Mouse (Mus musculus) heart, adult 2 months (tissue): ENCODE measurements around the gene Kcnh1. TPM values are rescaled to one million over a fixed set of nuclear protein-coding genes. Genes with fewer than 3 reads are reported as not detected.

ENCODE experiments used
- DNase-seq, 2 experiments: peaks; one replicate each; pipeline ENCODE4 v3.0.0; 2021
- H3K27ac ChIP-seq: fragments of 200-600 bp; 2 replicates; pipeline ENCODE4 v1.8.1; 2022
- H3K27me3 ChIP-seq: fragments of 200-500 bp; 2 replicates; pipeline ENCODE4 v1.6.1; 2012; ENCODE audit warnings: mild to moderate bottlenecking, low read length, inconsistent platforms, mixed read lengths; ENCODE audit not compliant: control insufficient read depth, insufficient read depth
- H3K36me3 ChIP-seq: fragments of 200-500 bp; 2 replicates; pipeline ENCODE4 v1.6.1; 2012; ENCODE audit warnings: low read length, inconsistent platforms; ENCODE audit not compliant: control insufficient read depth, insufficient read depth
- H3K4me1 ChIP-seq: fragments of 200-500 bp; 2 replicates; pipeline ENCODE4 v1.6.1; 2011; ENCODE audit warnings: low read length; ENCODE audit not compliant: control insufficient read depth, insufficient read depth
- H3K4me3 ChIP-seq: fragments of 200-600 bp; 2 replicates; pipeline ENCODE4 v1.8.1; 2022
- H3K79me2 ChIP-seq: fragments of 200-500 bp; replicated peaks from 2 replicates; pipeline ENCODE4 v1.6.1; 2012; ENCODE audit warnings: mild to moderate bottlenecking, inconsistent platforms, low read length, moderate library complexity, mixed read lengths; ENCODE audit not compliant: control insufficient read depth, insufficient read depth
- H3K9ac ChIP-seq: fragments of 200-500 bp; 2 replicates; pipeline ENCODE4 v1.6.1; 2012; ENCODE audit warnings: low read depth, mild to moderate bottlenecking, control low read depth, inconsistent platforms, low read length, mixed read lengths
- CTCF ChIP-seq: fragments of 200-600 bp; IDR thresholded peaks from 2 replicates; pipeline ENCODE4 v1.8.1; 2022; ENCODE audit warnings: antibody characterized with exemption, mild to moderate bottlenecking, moderate library complexity
- EP300 ChIP-seq: fragments of 200-500 bp; IDR thresholded peaks from 2 replicates; pipeline ENCODE4 v1.6.1; 2011; ENCODE audit warnings: low read depth, low read length, control low read depth; ENCODE audit not compliant: insufficient read depth
- POLR2A ChIP-seq: fragments of 200-500 bp; IDR thresholded peaks from 2 replicates; pipeline ENCODE4 v1.6.1; 2011; ENCODE audit warnings: mild to moderate bottlenecking, low read depth, low read length, control low read depth; ENCODE audit not compliant: insufficient read depth
- WGBS: fragments of 180-500 bp; shearing (Covaris S2); methylation state at CpG from one replicate; pipeline ENCODE4 v1.1.7; 2018; 5-methylcytosine and 5-hydroxymethylcytosine counted together
- intact Hi-C: fragments of 180-260 bp; cut with DNase I; formaldehyde crosslinking; loops from one replicate; pipeline ENCODE4 v1.15.1; 2025
- polyA plus RNA-seq: library from polyadenylated mRNA; depleted of rRNA; stranded (reverse); fragments of >200 nt; gene quantifications from 2 replicates; pipeline ENCODE4 v1.2.3, GENCODE M21; 2012
- total RNA-seq, 2 experiments: library from RNA; stranded (reverse); gene quantifications; 2 replicates each; pipeline ENCODE4 v1.2.3; 2021

Kcnh1 gene
- total and polyA plus RNA-seq, 3 experiments = 0.05 to 0.09 (median 0.06) TPM

DNA sequence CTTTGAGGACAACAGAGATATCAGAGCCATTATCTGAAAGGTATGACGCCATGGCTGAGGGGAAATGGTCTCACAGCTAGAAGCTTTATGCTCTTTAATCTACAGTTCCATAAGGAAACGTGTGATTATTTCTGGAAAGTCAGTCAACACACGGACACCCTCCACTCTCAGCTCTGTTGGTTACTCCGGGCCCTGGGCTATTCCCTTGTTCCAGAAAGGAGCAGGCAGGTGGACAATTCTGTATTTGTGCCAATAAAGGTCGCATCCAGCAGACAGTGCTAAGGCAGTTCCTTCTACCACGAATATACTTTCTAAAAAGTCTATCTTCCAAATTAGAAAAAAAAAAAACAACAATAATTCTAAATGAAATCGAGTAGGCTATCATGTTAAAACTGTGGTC, 200.5 kb downstream of the Kcnh1 start:
- no peak overlapping the region for H3K9ac ChIP-seq
- H3K4me3 ChIP-seq = no peak overlapping the region
- no peaks in the 10 kb centered on the region for H3K36me3 ChIP-seq
- no peak overlapping the region for H3K27ac ChIP-seq
- no peaks in the 10 kb centered on the region for H3K27me3 ChIP-seq
- intact Hi-C loops = no loop called here
- DNase-seq = no peak
- TF ChIP-seq EP300 (no peak), CTCF (no peak), POLR2A (no peak)
- no peaks in the 10 kb centered on the region for H3K79me2 ChIP-seq
- 49% methylated on average over 7 of the region's 7 CpGs for WGBS
- H3K4me1 ChIP-seq = no peaks in the 10 kb centered on the region

DNA sequence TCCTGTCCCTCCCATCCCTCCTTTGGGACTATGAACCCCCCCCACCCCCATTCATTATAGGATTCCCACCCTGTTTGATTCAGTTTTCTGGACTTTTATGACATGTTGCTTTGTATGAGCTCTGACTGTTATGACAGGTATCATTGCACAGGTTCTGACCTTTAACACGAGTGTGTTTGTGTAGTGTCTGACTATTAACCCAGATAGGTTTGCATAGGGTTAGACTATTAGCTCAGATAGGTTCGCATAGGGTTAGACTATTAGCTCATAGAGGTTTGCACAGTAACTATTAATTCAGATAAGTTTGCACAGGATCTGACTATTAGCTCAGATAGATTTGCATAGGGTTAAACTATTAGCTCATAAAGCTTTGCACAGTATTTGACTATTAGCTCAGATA, 201.7 kb downstream of the Kcnh1 start:
- no peaks in the 10 kb centered on the region for H3K79me2 ChIP-seq

DNA sequence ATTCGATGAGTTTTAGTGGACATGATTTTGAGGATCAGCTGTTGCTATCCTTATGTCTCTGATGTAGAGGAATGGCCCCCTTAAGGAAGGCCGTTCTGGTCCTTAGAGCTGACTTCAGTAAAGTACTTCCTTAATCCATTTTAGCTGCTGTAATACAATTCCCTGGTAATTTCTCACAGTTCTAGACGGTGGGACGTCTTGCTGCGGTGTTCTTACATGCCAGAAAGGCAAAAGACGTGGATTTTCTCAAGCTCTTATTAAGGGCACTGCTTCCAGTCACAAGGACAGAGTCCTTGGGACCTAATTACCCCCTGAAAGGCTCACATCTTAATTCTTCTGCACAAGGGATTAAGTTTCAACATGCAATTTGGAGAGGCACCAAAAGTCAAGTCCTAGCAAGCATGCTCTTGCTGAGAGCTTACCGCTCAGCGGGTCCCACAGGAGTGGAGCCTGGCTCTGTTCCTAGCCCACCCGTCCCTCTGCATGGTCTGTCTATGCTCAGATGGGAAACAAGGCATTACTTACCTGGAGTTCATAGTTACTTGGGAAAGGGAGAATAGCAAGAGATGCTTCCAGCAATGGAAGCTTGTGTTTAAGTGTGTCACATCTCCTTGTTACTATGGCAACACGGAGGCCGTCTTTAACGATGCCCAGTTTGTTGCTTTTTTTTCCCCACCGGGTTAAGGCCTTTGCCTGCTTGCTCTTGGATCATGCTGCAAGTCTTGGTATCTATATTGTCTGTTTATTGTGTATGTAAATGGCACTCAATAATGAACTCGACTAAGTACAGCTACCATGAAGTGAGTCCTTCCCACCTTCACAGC, 209.3 kb downstream of the Kcnh1 start:
- 79% methylated on average over 14 of the region's 14 CpGs for WGBS
- H3K9ac ChIP-seq = no peak overlapping the region
- no peaks in the 10 kb centered on the region for H3K36me3 ChIP-seq

More for the DNA sequence above, 201.7 kb downstream of the Kcnh1 start:
- 83% methylated on average over 2 of the region's 2 CpGs for WGBS
- no peaks in the 10 kb centered on the region for H3K27me3 ChIP-seq
- no peaks in the 10 kb centered on the region for H3K36me3 ChIP-seq
- TF ChIP-seq POLR2A (no peak), CTCF (no peak), EP300 (no peak)
- no peak for DNase-seq
- H3K4me1 ChIP-seq = no peaks in the 10 kb centered on the region
- no peak overlapping the region for H3K27ac ChIP-seq
- intact Hi-C loops = no loop called here
- no peak overlapping the region for H3K4me3 ChIP-seq
- no peak overlapping the region for H3K9ac ChIP-seq

DNA sequence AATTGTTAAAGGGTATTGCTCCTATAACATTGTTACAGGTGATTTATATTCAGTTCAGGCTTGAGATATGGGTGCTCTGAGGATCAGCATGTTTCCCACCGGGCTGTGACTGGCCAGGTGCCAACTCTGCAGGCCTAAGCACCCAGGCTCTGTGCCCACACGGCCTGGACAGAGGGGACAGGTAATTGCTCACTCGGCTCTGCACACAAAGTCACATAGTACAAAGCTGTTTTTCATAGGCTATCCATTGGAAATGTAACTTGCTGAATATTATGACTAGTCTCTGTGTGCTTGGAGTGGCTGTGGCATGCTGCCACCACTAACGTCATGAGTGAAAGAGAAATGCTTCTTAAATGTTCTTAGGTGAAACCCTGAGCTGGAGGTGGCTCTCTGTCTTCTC, 210.4 kb downstream of the Kcnh1 start:
- Histone ChIP-seq H3K79me2 (no peaks in the 10 kb centered on the region), H3K4me3 (no peak overlapping the region), H3K36me3 (no peaks in the 10 kb centered on the region), H3K4me1 (no peaks in the 10 kb centered on the region), H3K9ac (no peak overlapping the region), H3K27ac (no peak overlapping the region), H3K27me3 (no peaks in the 10 kb centered on the region)
- no peak for DNase-seq
- intact Hi-C loops = no loop called here
- TF ChIP-seq POLR2A (no peak), CTCF (no peak), EP300 (no peak)
- WGBS = 34% methylated on average over 4 of the region's 4 CpGs

More for the DNA sequence above, 209.3 kb downstream of the Kcnh1 start:
- Histone ChIP-seq H3K4me1 (no peaks in the 10 kb centered on the region), H3K79me2 (no peaks in the 10 kb centered on the region), H3K27ac (no peak overlapping the region), H3K4me3 (no peak overlapping the region), H3K27me3 (no peaks in the 10 kb centered on the region)
- no peak for DNase-seq
- intact Hi-C loops = no loop called here
- TF ChIP-seq CTCF (no peak), POLR2A (no peak), EP300 (no peak)

DNA sequence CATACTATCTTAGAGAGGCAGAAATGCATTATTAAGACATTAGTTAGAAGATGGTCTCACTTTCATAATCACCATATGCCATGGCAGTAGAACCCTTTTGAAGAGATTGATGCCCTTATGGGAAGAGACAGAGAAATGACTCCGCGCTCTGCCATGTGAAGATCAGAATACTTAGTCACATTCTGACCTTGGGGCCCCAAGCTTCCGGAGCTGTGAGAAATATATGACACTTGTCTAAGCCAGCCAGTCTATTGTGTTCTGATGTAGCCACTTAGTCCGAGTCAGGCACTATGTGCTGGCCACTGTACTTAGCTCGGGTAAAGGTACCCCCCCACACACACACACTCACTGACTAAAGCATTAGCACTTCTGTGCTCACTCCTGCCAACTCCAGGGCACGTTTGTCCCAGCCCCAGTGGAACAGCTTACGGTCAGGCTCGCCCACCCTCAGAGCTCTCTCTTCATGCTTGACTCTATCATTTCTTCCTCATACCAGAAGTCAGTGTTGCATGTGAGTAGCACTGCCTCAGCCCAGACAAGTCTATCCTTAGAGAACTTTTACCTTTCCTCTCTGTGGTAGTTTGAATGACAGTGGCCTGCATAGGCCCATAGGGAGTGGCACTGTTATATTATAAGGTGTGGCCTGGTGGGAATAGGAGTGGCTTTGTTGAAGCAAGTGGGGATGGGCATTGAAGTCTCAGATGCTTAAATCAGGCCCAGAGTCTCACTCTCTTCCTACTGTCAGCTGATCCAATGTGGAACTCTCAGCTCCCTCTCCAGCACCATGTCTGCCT, 212.5 kb downstream of the Kcnh1 start:
- no peak for DNase-seq
- H3K27me3 ChIP-seq = no peaks in the 10 kb centered on the region
- intact Hi-C loops = no loop called here
- no peaks in the 10 kb centered on the region for H3K4me1 ChIP-seq
- no peak overlapping the region for H3K9ac ChIP-seq
- 80% methylated on average over 8 of the region's 8 CpGs for WGBS
- no peak for TF ChIP-seq CTCF
- no peak for TF ChIP-seq POLR2A
- TF ChIP-seq EP300 = no peak
- no peaks in the 10 kb centered on the region for H3K36me3 ChIP-seq
- no peak overlapping the region for H3K27ac ChIP-seq
- no peaks in the 10 kb centered on the region for H3K79me2 ChIP-seq
- H3K4me3 ChIP-seq = no peak overlapping the region

DNA sequence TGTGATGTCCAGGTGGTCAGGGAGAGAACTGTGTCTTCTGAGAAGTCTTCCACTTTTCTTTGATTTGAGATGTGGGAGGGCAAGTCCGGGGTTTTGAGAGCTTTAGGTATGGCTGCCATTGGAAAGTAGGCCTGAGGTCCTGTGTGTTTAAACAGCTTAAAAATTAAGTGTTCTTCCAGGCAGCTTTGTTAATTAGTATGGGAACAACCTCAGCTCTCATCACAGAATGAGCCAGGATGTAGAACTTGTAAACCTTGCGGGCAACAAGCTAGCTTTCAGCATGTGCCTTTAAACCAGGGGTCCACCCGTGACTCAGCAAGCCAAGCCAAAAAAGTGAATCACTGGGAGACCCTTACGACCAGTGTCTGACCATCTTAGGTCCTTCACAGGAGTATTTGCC, 214.6 kb downstream of the Kcnh1 start:
- 85% methylated on average over 4 of the region's 4 CpGs for WGBS
- DNase-seq = no peak
- Histone ChIP-seq H3K79me2 (no peaks in the 10 kb centered on the region), H3K4me3 (no peak overlapping the region), H3K9ac (no peak overlapping the region), H3K27me3 (no peaks in the 10 kb centered on the region), H3K4me1 (no peaks in the 10 kb centered on the region), H3K27ac (no peak overlapping the region), H3K36me3 (no peaks in the 10 kb centered on the region)
- intact Hi-C loops = no loop called here
- TF ChIP-seq EP300 (no peak), CTCF (no peak), POLR2A (no peak)
